Mouse (Mus musculus) hematopoietic stem cell, adult 5-6 weeks (primary cell): ENCODE data around the gene Klhdc10. TPM values are rescaled to one million over a fixed set of nuclear protein-coding genes. Genes with fewer than 3 reads are reported as not detected.

Source experiments
- ATAC-seq, 2 experiments: fragments of 125-278 bp in 1 of 2; replicated peaks in 1 of 2; 2 replicates each; pipeline ENCODE4 v1.8.0; 2016 to 2017; ENCODE audit warnings: inconsistent platforms in 2 of 2, mild to moderate bottlenecking in 2 of 2, moderate number of reproducible peaks in 2 of 2, low read depth in 1 of 2, moderate TSS enrichment in 1 of 2; ENCODE audit not compliant: low FRiP score in 2 of 2, poor library complexity in 2 of 2, severe bottlenecking in 2 of 2, insufficient read depth in 1 of 2, low TSS enrichment in 1 of 2
- total RNA-seq: library from RNA; stranded (forward); fragments of 172-1452, 232-1000 nt; gene quantifications from 2 replicates; pipeline ENCODE4 v1.2.3, GENCODE M21; 2017

Klhdc10 gene
- total RNA-seq, 1 experiment from 2014 or later: 57.0 TPM

DNA sequence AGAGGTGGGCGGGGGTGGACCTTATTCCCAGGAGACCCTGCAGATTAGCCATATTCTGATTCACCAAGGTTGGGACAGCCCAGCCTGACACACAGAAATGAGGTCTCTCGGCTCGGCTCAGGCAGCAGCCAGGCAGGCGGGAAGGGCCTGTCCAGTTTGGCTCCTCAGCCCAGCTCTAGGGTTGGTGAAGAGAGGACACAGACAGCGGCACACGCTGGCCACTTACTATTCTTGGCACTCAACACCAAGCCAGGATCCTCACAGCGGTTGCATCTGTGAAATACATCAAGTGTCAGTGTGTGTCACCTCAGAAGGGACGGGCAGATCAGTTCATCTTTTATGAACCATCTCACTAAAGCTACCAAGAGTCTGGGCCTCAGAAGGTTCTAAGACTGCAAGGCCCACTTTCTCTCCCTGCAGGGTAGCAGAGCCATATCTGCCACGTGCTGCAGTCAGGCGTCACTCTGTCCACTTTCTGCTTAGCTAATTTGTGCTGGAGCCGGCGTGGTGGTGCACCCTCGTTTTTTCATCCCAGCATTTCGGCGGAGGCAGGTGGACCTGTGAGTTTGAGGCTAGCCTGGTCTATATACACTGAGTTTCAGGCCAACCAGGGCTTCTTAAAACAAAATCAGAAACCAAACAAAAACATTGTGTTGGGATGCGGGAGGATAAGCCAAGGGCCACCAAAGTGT, 57.5 kb downstream of the Klhdc10 start:
- ATAC-seq: no peak

DNA sequence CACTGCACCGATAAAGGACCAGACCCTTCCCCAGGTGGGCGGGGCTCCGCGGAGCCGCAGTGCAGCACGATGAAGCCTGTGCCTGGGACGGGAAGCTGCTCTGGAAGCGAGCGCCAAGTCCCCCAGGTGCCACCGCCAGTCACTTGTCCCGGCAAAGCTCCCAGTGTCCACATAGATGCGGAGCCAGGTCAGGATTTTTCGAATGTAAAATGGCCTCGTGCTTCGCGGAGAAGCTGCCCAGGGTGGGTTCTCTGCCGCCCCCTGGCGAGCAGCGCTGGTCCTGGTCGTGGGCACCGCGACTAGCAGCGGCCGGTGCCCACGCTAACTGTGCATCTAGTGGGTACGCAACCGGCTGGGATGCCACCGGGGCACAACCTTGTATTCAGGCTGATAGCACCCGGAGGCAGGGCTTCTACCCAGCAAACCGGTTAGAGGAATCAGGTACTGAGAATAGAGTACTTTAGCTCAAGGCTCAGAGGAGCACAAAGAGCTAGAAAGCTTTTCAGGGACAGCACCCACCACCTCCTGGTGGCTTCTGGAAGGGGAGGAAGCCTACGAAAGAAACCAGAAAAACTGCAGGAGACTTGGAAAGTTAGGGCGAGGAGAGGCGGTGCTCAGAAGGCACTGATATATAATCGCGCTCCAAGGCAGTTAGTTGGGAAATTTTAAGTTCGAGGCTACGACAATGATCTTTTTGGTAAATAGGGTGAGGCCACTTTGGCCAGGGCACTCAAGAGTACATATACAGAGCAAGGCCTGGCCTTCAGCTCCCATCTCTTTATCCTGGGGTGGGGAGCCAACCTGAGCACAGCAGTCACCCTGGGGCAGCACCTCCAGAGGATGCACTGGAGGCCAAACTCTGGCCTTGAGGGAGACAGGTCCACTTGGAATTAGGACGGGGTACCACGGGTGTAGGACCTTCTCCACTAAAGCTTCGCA, 58.4 kb downstream of the Klhdc10 start:
- ATAC-seq: peak; percentile 73 to 79

DNA sequence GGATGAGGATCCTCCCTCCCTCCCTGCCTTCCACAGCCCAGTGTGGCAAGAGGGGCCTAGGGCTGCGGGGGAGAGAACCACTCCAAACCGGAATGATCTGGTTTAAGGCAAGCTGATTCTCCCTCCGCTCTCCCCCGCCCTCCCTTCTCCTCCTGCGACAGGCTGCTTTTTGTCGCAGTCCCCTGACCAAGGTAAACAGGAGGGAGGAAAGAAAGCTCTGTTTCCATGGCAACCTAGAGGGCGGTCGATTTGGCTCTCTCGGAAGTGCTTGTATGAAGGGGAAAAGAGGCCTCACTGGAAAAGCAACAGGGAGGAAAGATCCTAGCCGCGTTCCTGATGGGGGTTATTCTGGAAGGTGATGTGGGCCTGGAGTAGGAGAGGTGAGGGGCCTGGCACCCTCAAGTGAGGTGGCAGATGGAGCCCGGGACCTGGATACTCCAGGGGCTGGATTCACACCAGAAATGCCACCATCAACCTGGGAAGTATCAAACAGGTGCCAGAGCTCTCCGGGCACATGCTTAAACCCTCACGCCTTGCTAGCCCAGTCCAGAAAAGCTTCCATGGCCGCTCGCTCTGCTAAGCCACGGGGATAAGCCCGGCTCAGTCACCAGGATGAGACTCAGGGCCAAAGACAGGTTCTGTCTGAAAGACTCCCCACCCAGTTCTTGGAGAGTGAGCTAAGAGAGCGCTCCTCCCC, 59.2 kb downstream of the Klhdc10 start:
- ATAC-seq: peak; percentile 72 to 76

DNA sequence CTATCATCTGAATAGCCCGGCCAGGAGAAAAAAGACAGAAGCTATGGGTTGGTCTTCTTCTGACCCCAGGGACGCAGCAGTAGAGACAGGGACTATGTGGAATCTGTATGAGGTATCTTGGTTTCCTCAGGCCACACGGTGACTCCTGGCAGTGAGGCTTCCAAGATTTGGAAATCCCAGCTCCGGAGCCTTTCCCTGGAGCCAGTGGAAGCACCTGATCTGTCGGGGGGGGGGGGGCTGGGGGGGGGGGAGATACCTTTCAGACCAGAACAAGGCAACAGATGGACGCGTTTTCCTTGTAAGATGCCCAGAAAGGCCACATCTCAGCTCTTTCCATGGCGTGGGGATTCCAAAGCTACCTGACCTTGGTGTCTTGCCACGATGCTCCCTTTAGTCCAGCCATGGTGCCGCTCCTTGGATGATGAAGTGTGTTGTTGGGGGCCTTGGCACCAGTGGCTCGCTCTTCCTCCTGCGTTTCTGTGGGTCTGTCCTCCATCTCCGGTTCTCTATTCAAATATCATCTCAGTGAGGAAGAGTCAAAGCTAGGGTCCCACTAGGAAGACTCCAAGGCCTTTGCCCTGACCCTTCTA, 60.2 kb downstream of the Klhdc10 start:
- no peak for ATAC-seq

DNA sequence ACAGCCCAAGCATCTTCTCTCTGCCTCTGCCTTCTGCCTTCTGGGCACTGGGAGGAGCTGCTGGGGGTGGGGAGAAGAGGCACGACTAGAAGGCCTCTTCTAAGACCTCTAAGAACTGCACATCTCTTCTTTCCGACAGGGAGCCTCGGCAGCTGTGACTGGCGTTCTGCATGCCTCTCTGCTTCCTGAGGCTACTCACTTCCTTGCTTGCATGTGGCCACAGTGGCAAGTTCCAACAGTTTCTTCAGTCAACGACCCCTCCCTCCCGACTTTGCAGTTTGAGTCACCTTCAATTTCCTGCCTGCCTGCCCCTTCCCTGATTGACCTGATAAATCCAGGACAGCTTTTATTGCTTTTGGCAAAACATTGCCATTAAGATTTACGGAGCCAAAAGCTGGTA, 61.2 kb downstream of the Klhdc10 start:
- ATAC-seq: no peak

DNA sequence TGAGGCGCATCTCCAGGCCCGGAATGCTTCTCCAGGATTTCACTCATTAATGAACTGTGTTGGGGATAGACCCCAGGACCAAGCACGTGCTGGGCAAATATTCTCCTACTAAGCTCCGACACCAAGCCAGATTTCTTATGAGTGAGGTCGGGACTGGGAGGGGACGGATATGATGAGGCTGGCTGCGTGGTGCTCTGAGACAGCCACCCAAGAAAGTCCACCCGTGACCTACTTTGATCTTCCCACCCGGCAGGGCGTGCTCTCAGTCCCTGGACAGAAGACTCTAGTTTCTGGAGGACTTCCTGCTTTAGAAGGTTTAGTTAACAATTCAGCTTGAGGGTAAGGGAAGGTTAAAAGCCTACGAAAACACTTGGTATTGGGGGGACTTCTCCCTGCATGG, 63.9 kb downstream of the Klhdc10 start:
- ATAC-seq: no peak

DNA sequence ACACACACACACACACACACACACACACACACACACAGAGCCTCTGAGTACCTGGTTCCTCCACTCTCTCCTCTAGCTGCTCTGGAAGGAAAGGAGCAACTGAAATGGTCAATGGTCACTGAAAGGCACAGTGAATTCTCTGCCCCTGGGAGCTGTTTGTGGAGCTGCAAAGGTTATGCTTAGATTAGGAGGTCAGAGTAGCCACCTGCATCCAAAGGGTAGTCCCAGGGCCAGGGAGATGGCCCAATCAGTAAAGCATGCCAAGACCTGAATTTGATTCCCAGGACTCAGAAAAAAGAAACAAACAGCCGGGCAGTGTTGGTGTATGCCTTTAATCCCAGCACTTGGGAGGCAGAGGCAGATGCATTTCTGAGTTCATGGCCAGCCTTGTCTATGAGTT, 66.4 kb downstream of the Klhdc10 start:
- no peak for ATAC-seq

DNA sequence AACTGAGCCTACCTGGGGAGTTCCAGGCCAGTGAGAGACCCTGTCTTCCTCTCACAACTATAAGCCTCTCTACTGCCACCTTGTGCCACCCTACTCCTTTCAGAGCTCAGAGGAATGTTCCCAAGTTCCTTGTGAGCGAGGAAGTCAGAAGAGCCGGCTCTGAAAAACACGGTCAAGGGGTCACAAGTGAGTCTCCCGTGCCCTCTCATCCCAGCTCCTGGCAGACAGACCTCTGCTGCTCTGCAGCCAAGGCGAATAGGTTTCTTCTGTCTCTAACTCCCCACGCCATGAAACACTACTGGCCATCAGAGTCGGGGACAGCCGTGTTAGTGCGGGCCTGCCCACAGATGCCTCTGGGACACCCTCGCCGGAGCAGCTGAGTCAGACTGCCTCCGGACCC, 67.0 kb downstream of the Klhdc10 start:
- ATAC-seq: peak in 1 of 2 experiments; percentile 55; a peak in 2 of 4 replicates

DNA sequence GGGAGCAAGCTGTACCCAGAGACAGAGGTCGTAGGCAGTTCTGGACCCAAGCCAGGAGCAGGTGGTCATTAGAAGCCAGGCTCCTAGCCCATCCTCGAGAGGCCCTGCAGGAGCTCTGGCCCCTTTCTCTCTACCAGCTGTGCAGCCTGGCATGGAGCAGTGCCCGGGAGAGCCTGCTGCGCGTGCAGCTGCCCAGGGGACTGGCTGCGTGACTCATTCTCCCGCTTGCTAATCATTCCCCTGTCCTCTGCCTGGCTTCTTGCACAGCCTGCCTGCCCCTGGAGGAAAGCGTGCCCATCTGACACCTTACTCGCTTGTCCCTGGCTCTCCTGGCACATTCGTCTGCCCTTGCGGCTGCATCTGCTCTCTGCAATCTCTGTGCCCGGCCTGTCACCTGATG, 67.7 kb downstream of the Klhdc10 start:
- ATAC-seq: no peak

DNA sequence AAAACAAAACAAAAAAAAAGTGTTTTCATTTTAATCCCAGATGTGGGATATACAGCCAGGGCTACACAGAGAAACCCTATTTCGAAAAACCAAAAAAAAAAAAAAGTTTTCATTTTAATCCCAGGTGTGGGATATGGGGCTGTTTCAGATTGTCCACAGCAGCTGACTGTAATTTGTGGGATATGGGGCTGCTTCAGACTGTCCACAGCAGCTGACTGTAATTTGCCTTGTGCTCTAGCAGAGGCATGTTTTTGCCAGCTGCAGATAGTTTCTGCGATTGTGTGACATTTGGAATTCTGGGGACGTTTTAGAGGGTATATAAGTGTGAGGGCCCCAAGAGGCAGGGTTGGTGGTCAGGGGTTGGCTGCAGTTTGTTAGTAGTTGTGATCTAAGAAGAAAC, 70.0 kb downstream of the Klhdc10 start:
- no peak for ATAC-seq

DNA sequence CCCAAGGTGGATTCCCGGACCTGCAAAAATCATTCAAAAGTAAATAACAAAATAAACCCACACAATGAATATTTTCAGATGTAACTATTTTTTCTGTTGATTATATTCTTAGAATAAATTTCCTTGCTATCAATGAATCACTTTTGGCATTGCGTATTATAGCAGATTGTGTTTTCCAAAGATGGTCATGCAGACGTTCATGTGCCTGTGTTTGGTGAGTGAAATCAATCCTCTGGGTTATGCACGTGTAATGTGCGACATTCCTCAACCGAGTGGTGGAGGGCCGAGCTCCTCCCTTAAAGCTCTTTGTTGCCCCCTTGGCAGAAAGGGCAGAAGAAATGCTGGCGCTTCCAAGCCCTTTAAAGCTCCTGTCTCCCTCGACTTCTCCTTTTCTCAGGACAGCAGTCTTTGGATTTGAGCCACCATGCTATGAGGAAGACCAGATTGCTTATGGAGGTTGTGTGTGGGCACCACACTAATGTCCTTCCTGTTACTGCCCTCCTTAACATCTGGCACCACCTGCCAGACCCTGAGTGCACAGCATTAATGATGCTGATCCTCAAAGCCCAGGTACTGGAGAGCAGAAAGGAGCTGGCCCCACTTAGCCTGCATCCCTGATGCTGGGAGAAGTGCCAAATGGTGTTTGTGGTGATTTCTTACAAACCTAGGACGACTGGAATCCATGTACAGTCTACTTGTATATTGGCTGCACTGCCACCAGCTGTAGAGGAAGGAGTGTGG, 74.5 kb downstream of the Klhdc10 start:
- no peak for ATAC-seq

DNA sequence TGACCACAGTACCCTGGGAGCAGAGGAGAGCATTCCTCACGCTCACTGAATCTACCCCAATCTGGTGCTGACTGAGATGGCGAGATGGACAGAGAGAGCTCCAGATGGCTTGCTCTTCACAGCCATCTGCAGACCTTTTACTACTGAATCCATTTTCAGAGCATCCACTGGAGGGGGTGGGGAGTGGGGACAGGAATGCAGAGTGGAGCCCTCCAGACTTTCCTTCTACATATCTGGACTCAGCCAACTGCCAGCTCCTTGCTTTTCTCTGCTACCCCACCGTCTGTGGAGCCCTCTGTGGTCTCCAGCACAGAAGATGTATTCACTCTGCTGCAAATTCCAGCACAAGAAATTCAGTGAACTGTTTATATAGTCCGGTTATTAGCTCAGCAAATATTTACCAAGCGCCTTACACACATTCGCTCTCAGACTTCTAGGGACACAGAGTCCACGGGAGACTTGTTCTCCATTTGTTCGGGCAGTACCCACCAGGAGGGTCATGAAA, 75.6 kb downstream of the Klhdc10 start:
- no peak for ATAC-seq

DNA sequence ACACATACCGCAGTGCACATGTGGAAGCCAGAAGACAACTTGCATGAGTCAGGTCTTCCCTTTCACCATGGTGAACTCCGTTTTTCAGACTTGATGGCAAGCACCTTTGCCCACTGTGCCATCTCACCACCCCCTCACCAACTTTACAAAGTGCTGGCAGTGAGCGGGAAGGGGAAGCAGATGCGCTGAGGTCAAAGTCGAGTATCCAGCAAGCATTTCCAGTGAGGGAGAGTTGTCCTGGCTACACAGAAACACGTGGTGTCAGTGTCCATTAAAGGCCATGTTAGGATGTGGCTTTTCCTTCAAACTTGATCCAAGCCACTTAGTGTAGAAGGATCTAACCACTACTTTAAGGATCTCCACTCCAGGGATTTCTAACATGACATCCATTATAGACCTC, 76.1 kb downstream of the Klhdc10 start:
- no peak for ATAC-seq

DNA sequence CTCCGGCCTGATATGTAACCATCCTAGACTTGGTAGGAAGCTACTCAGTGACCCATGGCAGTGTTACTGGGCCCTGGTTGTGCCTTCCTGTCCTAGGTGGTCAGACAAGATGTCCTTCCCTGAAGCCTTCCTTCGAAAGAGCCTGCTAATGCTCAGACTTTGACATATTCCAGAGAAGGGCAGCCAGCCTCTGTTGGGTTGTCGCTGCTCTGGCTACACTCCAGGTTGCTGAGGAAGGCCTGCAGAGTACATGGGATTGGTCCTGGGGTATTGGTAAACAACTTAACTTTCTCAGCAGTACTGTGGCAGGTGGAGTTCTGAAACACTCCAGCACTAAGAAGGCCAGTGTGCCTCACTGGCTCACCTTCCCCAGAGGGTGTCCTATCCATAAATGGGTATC, 77.8 kb downstream of the Klhdc10 start:
- ATAC-seq: no peak

DNA sequence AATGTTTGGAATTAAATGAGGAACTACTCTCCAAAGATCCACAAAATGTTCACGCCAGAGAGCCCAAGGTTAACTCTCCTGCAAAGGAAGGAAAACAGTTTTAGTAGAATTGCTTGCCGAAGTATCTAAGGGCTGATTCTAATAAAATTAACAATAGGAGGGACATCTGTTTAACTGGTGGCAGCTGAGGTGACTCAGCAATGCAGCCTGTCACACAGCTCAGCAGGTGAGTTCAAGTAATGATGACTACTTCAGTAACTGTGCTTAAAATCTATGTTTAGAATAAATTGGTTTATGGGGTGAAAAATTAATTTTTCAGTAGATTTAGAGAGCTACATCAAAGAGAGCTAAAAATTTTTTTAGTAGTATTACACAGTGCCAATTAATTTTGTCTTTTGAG, 81.2 kb downstream of the Klhdc10 start:
- no peak for ATAC-seq

DNA sequence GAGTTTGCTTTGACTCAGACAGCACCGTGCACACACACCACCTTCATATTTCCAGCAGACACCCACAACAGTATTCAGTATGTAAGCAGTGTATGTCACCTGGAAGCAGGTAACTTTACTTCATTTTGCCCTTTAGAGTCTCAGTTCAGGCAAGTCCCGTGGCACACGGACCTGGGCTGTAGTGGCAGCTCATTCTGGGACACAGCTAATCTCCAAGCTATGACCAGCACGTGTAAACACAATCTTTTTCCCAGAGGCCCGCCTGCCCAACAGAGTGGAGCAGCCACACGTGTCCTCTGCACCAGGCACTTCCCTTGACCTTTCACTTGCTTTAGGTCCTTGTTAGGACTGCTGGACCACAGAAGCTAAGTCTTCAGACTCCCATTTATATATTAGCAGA, 84.8 kb downstream of the Klhdc10 start:
- ATAC-seq: no peak

DNA sequence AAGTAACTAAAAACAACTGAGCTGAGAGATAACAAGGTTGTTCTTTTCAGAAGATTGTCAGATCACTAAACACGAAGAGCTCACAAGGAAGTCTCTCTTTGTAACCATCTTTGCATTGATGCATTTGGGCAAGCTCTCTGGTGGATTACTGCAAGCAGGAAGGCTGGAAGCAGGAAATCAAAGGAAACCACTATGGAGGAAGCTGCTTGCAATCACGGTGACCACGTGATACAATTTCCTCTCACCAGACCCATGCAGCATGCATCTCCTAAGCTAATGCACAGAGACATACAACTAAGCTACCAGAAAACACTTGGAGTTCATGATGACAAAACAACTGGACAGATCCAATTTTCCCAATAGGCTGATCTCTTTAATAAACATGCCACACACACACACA, 97.4 kb downstream of the Klhdc10 start:
- ATAC-seq: peak in 1 of 2 experiments; percentile 56; a peak in 1 of 4 replicates
